Mouse (Mus musculus) layer of hippocampus, adult 2 months (tissue): ENCODE measurements at regions not wholly inside any gene's neighbourhood (a gene's known extent, or its start where the extent isn't known, plus 50 kb on each side); places are given as distances from the start of the nearest gene placed in this dataset.
A peak's percentile ranks its signal among the peaks of the same experiment; 100 is the strongest.

ENCODE experiments used
- DNase-seq, 2 experiments: peaks; one replicate each; pipeline ENCODE4 v3.0.0; 2022; ENCODE audit warnings: low spot score in 2 of 2
- H3K27ac ChIP-seq: fragments of 200-600 bp; 2 replicates; pipeline ENCODE4 v1.8.1; 2022
- H3K4me3 ChIP-seq: fragments of 200-600 bp; 2 replicates; pipeline ENCODE4 v1.8.1; 2022; ENCODE audit warnings: mild to moderate bottlenecking
- CTCF ChIP-seq: fragments of 200-600 bp; conservative IDR thresholded peaks from 2 replicates; pipeline ENCODE4 v1.8.1; 2022; ENCODE audit warnings: antibody characterized with exemption, mild to moderate bottlenecking, moderate library complexity

GRCm38 (mm10) chr9:41575826-41576225 is 414.3 kb upstream of the Ubash3b start:
- Histone ChIP-seq H3K4me3 (no peak overlapping the region), H3K27ac (no peak overlapping the region)
- no peak for DNase-seq
- TF ChIP-seq CTCF, result no peak

GRCm38 (mm10) chr9:41570262-41570661 is 408.8 kb upstream of the Ubash3b start:
- Histone ChIP-seq H3K4me3 (no peak overlapping the region), H3K27ac (no peak overlapping the region)
- DNase-seq, result no peak
- no peak for TF ChIP-seq CTCF

GRCm38 (mm10) chr9:41566496-41566895 is 405.0 kb upstream of the Ubash3b start:
- no peak for DNase-seq
- Histone ChIP-seq H3K4me3 (no peak overlapping the region), H3K27ac (no peak overlapping the region)
- no peak for TF ChIP-seq CTCF

- no peak for TF ChIP-seq CTCF
These were observed 404.3 kb upstream of the Ubash3b start for GRCm38 (mm10) chr9:41565784-41566183.

GRCm38 (mm10) chr9:41563376-41563775 is 401.9 kb upstream of the Ubash3b start:
- TF ChIP-seq CTCF, result no peak
- DNase-seq, result no peak
- Histone ChIP-seq H3K27ac (no peak overlapping the region), H3K4me3 (no peak overlapping the region)

More at GRCm38 (mm10) chr9:41565784-41566183, 404.3 kb upstream of the Ubash3b start:
- H3K4me3 ChIP-seq, result no peak overlapping the region
- no peak overlapping the region for H3K27ac ChIP-seq
- no peak for DNase-seq

- Histone ChIP-seq H3K4me3 (no peak overlapping the region), H3K27ac (no peak overlapping the region)
- no peak for DNase-seq
- no peak for TF ChIP-seq CTCF
These were observed 397.0 kb upstream of the Ubash3b start for GRCm38 (mm10) chr9:41558456-41558855.

- Histone ChIP-seq H3K4me3 (no peak overlapping the region), H3K27ac (no peak overlapping the region)
- DNase-seq, result no peak
- TF ChIP-seq CTCF, result no peak
These were observed 395.4 kb upstream of the Ubash3b start for GRCm38 (mm10) chr9:41556888-41557287.

GRCm38 (mm10) chr9:41545776-41546175 is 384.3 kb upstream of the Ubash3b start:
- no peak for DNase-seq
- no peak overlapping the region for H3K4me3 ChIP-seq
- H3K27ac ChIP-seq, result no peak overlapping the region
- TF ChIP-seq CTCF, result no peak

- Histone ChIP-seq H3K4me3 (no peak overlapping the region), H3K27ac (no peak overlapping the region)
- TF ChIP-seq CTCF, result no peak
- no peak for DNase-seq
These were observed 381.0 kb upstream of the Ubash3b start for GRCm38 (mm10) chr9:41542511-41542910.

- TF ChIP-seq CTCF, result no peak
- no peak for DNase-seq
- Histone ChIP-seq H3K27ac (no peak overlapping the region), H3K4me3 (no peak overlapping the region)
These were observed 379.8 kb upstream of the Ubash3b start for GRCm38 (mm10) chr9:41541327-41541726.

GRCm38 (mm10) chr9:41532786-41533185 is 371.3 kb upstream of the Ubash3b start:
- Histone ChIP-seq H3K4me3 (no peak overlapping the region), H3K27ac (no peak overlapping the region)
- TF ChIP-seq CTCF, result no peak
- DNase-seq, result no peak

- no peak overlapping the region for H3K4me3 ChIP-seq
- peak overlapping the region; percentile 43; the same call in 1 of the 2 replicates for H3K27ac ChIP-seq
- no peak for DNase-seq
- TF ChIP-seq CTCF, result no peak
These were observed 370.8 kb upstream of the Ubash3b start for GRCm38 (mm10) chr9:41532290-41532689.

GRCm38 (mm10) chr9:41531596-41531995 is 370.1 kb upstream of the Ubash3b start:
- no peak for DNase-seq
- no peak for TF ChIP-seq CTCF
- Histone ChIP-seq H3K4me3 (no peak overlapping the region), H3K27ac (peak overlapping the region; percentile 43; the same call in 1 of the 2 replicates)

- DNase-seq, result no peak
- TF ChIP-seq CTCF, result no peak
- Histone ChIP-seq H3K4me3 (no peak overlapping the region), H3K27ac (peak overlapping the region; percentile 64)
These were observed 364.6 kb upstream of the Ubash3b start for GRCm38 (mm10) chr9:41526126-41526525.

- DNase-seq, result no peak
- H3K27ac ChIP-seq, result peak overlapping the region; percentile 78
- no peak overlapping the region for H3K4me3 ChIP-seq
- no peak for TF ChIP-seq CTCF
These were observed 364.0 kb upstream of the Ubash3b start for GRCm38 (mm10) chr9:41525534-41525933.
